Mouse (Mus musculus) liver, embryonic 11.5 days (tissue): ENCODE results near the gene Selenbp1. TPM values are rescaled to one million over a fixed set of nuclear protein-coding genes. Genes with fewer than 3 reads are reported as not detected.
"Not testable (repeated sequence)": the region's sequence is repeated elsewhere in the genome, so short reads cannot be mapped to it uniquely, and the experiment has no call there.

Experiments used
- ATAC-seq: fragments of 200-750 bp; cut with Nextera tagmentation; replicated peaks from 2 replicates; pipeline ENCODE4 v1.8.0; 2017; ENCODE audit warnings: moderate number of reproducible peaks, mild to moderate bottlenecking, moderate TSS enrichment, moderate library complexity; ENCODE audit not compliant: low FRiP score
- DNase-seq: peaks from one replicate; pipeline ENCODE4 v3.0.0-alpha.2; 2017; ENCODE audit warnings: low spot score
- H3K27ac ChIP-seq: fragments of 300-500 bp; sonication (generic); 2 replicates; pipeline ENCODE4 v1.5.1; 2014; ENCODE audit warnings: mild to moderate bottlenecking, low read depth, low read length, control low read depth
- H3K27me3 ChIP-seq: fragments of 300-500 bp; sonication (generic); replicated peaks from 2 replicates; pipeline ENCODE4 v1.6.1; 2014; ENCODE audit warnings: low read length, mixed read lengths; ENCODE audit not compliant: control insufficient read depth, insufficient read depth
- H3K36me3 ChIP-seq: fragments of 300-500 bp; sonication (generic); 2 replicates; pipeline ENCODE4 v1.6.1; 2014; ENCODE audit warnings: mild to moderate bottlenecking, low read length, moderate library complexity, mixed read lengths; ENCODE audit not compliant: control insufficient read depth, insufficient read depth
- H3K4me1 ChIP-seq: fragments of 300-500 bp; sonication (generic); replicated peaks from 2 replicates; pipeline ENCODE4 v1.6.1; 2014; ENCODE audit warnings: low read length, mixed read lengths; ENCODE audit not compliant: control insufficient read depth, insufficient read depth
- H3K4me2 ChIP-seq: fragments of 300-500 bp; sonication (generic); 2 replicates; pipeline ENCODE4 v1.6.1; 2014; ENCODE audit warnings: mild to moderate bottlenecking, control low read depth, moderate library complexity
- H3K4me3 ChIP-seq: fragments of 300-500 bp; sonication (generic); 2 replicates; pipeline ENCODE4 v1.5.1; 2014; ENCODE audit warnings: low read depth, low read length, control low read depth
- H3K9ac ChIP-seq: fragments of 300-500 bp; sonication (generic); 2 replicates; pipeline ENCODE4 v1.6.1; 2014; ENCODE audit warnings: low read depth, low read length, control low read depth
- H3K9me3 ChIP-seq: fragments of 300-500 bp; sonication (generic); 2 replicates; pipeline ENCODE4 v1.6.1; 2016; ENCODE audit warnings: low read length, inconsistent platforms, mixed read lengths; ENCODE audit not compliant: control insufficient read depth
- WGBS: fragments of 180-500 bp; shearing (Covaris S2); extraction: QIAGEN DNeasy Blood & Tissue Kit; methylation state at CpG from one replicate; pipeline ENCODE4 v1.1.7; 2014; 5-methylcytosine and 5-hydroxymethylcytosine counted together
- polyA plus RNA-seq: library from polyadenylated mRNA; unstranded; fragments of >200 nt; fragmentation: Nextera tagmentation; extraction: Ambion mirVana; gene quantifications from 2 replicates; pipeline ENCODE4 v1.2.1, GENCODE M21; 2014

The Selenbp1 gene
- polyA plus RNA-seq, 1 experiment from 2014 or later = 68.2 TPM

- not testable (repeated sequence) for H3K4me3 ChIP-seq, H3K9ac ChIP-seq, H3K36me3 ChIP-seq, H3K4me2 ChIP-seq, H3K27ac ChIP-seq, H3K9me3 ChIP-seq, ATAC-seq, DNase-seq, H3K27me3 ChIP-seq
- H3K4me1 ChIP-seq = peaks cover 10% of the 10 kb centered on the region
- 34% methylated on average over 9 of the region's 9 CpGs for WGBS
These were observed 7.2 kb downstream of the Selenbp1 start for GRCm38 (mm10) chr3:94940033-94940432.

DNA sequence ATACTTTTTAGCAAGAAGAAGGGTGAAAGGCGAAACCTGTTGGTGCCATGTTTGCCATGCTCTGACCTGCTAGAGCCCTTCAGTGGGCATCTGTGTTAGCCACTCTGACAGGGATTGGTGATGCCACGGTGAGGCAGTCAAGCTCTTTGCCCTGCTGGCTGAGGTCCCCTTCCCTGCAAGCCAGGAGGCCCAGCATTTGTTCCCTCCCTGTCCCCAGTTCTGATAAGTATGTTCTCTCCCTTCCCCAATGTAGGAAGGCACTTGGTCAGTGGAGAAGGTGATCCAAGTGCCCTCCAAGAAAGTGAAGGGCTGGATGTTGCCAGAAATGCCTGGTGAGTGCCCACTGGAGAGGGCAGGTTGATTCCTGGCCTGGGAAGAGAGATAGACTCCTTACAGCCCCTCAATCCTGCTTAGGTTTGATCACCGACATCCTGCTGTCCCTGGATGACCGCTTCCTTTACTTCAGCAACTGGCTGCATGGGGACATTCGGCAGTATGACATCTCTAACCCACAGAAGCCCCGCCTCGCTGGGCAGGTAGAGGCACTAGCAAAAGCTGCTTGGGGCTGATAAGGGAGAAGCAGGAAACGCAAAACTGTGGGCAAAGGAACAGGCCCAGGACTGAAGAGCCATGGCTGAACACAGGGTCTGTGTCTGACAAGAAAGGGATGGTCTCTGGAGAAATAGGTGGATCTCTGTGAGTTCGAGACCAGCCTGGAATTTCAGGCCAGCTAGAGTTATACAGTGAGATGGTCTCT is 9.5 kb downstream of the Selenbp1 start:
- H3K4me1 ChIP-seq, DNase-seq, H3K36me3 ChIP-seq, H3K9ac ChIP-seq, H3K4me2 ChIP-seq, H3K9me3 ChIP-seq, H3K27me3 ChIP-seq, H3K4me3 ChIP-seq: not testable (repeated sequence)
- WGBS = 30% methylated on average over 9 of the region's 9 CpGs
- peak; percentile 90 for ATAC-seq
- peak overlapping the region; percentile 30; the same call in 1 of the 2 replicates for H3K27ac ChIP-seq

- H3K4me2 ChIP-seq, H3K27me3 ChIP-seq, H3K4me1 ChIP-seq, H3K27ac ChIP-seq, H3K9ac ChIP-seq, H3K36me3 ChIP-seq, H3K4me3 ChIP-seq, DNase-seq, H3K9me3 ChIP-seq: not testable (repeated sequence)
- WGBS = 25% methylated on average over 4 of the region's 4 CpGs
- ATAC-seq = peak; percentile 65
These were observed 10.8 kb downstream of the Selenbp1 start for GRCm38 (mm10) chr3:94943706-94944105.

DNA sequence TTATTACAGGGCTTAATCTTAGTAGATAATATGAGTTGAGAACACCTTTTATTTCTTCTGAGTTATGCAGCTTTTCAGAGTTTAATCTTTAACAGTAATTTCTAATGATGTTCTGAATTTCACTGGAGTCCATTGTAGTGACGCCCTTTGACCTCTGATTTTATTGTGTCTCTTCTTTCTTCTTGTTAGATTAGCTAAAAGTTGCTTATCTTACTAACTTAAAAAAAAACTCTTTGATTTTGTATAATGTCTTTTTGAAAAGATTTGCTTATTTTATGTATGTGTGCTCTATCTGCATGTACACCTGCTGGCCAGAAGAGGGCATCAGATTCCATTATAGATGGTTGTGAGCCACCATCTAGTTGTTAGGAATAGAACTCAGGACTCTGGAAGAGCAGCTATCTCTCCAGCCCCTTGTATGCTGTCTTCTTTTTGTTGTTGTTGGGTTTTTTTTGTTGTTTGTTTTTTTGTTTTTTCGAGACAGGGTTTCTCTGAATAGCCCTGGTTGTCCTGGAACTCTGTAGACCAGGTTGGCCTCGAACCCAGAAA is 15.3 kb downstream of the Selenbp1 start:
- no peaks in the 10 kb centered on the region for H3K36me3 ChIP-seq
- DNase-seq (no peak), ATAC-seq (no peak)
- no peak overlapping the region for H3K9ac ChIP-seq
- no peaks in the 10 kb centered on the region for H3K9me3 ChIP-seq
- H3K27ac ChIP-seq = no peak overlapping the region
- no peak overlapping the region for H3K4me3 ChIP-seq
- 64% methylated on average over 3 of the region's 3 CpGs for WGBS
- no peaks in the 10 kb centered on the region for H3K27me3 ChIP-seq
- no peak overlapping the region for H3K4me2 ChIP-seq
- H3K4me1 ChIP-seq = no peaks in the 10 kb centered on the region; the same call in 1 of the 2 replicates

DNA sequence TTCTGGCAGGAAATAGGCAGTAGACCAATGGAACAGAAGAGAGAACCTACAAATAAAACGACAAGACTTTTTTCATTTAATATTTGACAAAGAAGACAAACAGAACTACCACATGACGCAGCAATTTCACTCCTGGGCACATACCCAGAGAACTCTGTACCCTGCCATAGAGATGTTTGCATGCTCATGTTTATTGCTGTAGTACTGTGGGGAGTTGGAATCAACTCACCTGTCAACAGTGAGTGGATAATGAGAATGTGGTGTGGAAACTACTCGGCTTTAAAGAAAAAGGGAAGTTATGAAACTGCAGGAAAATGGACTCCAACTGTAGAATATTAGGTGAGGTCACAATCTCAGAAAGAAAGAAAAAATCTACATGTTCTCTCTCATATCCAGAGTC is 16.8 kb downstream of the Selenbp1 start:
- no peak for DNase-seq
- Histone ChIP-seq H3K9me3 (no peaks in the 10 kb centered on the region), H3K27ac (no peak overlapping the region), H3K9ac (no peak overlapping the region), H3K4me3 (no peak overlapping the region), H3K4me1 (0 out of 2 replicates have a peak, but pooled peaks cover under 1% of the 10 kb centered on the region), H3K4me2 (no peak overlapping the region), H3K36me3 (no peaks in the 10 kb centered on the region), H3K27me3 (no peaks in the 10 kb centered on the region)
- 57% methylated on average over 3 of the region's 3 CpGs for WGBS
- ATAC-seq = no peak

- peak overlapping the region; percentile 84 for H3K4me2 ChIP-seq
- peaks cover 7% of the 10 kb centered on the region; the same call in 1 of the 2 replicates for H3K36me3 ChIP-seq
- no peak overlapping the region for H3K9ac ChIP-seq
- 0 out of 2 replicates have a peak overlapping the region, but pooled peaks have one; percentile 67 for H3K4me3 ChIP-seq
- no peak for ATAC-seq
- H3K27ac ChIP-seq = no peak overlapping the region
- no peak for DNase-seq
- WGBS = 73% methylated on average over 5 of the region's 5 CpGs
- H3K4me1 ChIP-seq = 0 out of 2 replicates have a peak, but pooled peaks cover 7% of the 10 kb centered on the region
- no peaks in the 10 kb centered on the region for H3K9me3 ChIP-seq
- no peaks in the 10 kb centered on the region for H3K27me3 ChIP-seq
These were observed 19.9 kb downstream of the Selenbp1 start for GRCm38 (mm10) chr3:94952806-94953205.

- no peak for DNase-seq
- Histone ChIP-seq H3K4me3 (peak overlapping the region; percentile 67), H3K4me2 (peak overlapping the region; percentile 84), H3K27me3 (no peaks in the 10 kb centered on the region), H3K4me1 (peaks cover 7% of the 10 kb centered on the region; the same call in 1 of the 2 replicates), H3K9ac (peak overlapping the region; percentile 83), H3K27ac (peak overlapping the region; percentile 49; the same call in 1 of the 2 replicates), H3K36me3 (peaks cover 7% of the 10 kb centered on the region; the same call in 1 of the 2 replicates), H3K9me3 (no peaks in the 10 kb centered on the region)
- WGBS = 17% methylated on average over 9 of the region's 9 CpGs
- no peak for ATAC-seq
These were observed 20.5 kb downstream of the Selenbp1 start for GRCm38 (mm10) chr3:94953384-94953763.

- Histone ChIP-seq H3K36me3 (peaks cover 7% of the 10 kb centered on the region; the same call in 1 of the 2 replicates), H3K27me3 (no peaks in the 10 kb centered on the region), H3K9ac (peak within 1 kb of the TSS; percentile 83), H3K4me1 (peaks cover 7% of the 10 kb centered on the region; the same call in 1 of the 2 replicates), H3K4me3 (peak within 1 kb of the TSS; percentile 67), H3K27ac (peak within 1 kb of the TSS; percentile 79), H3K4me2 (peak within 1 kb of the TSS; percentile 84), H3K9me3 (no peaks in the 10 kb centered on the region)
- peak; percentile 95 for ATAC-seq
- peak; percentile 89 for DNase-seq
- WGBS = under 1% methylated on average over 50 of the region's 50 CpGs
These were observed 21.1 kb downstream of the Selenbp1 start, which contains the start of gene Rfx5 for GRCm38 (mm10) chr3:94953764-94954616. Gene Rfx5, plus strand, starts transcription at chr3:94954075.
